8 mouse cellular contexts compared by ENCODE assay signal in genomic region chr19:6970460-6971085, GRCm38 (mm10). TPM values are rescaled to one million over a fixed set of nuclear protein-coding genes. Genes with fewer than 3 reads are reported as not detected.
A peak's percentile ranks its signal among the peaks of the same experiment; 100 is the strongest.
DNase-seq lines count a peak whose midpoint lies in the region; ATAC-seq lines count a peak whose summit lies in the region.

No protein-coding gene starts in this region.

- peak overlapping the region; percentile 80 for H3K4me2 ChIP-seq in kidney, embryonic 14.5 days (replicated peaks; ENCODE audit: low read depth, low read length)
- H3K4me2 ChIP-seq in forebrain, embryonic 14.5 days (ENCODE audit: low read length) = peak overlapping the region; percentile 46
- peak overlapping the region; percentile 53; the same call in 1 of the 2 replicates for H3K4me2 ChIP-seq in midbrain, embryonic 12.5 days (replicated peaks)

- DNase-seq in kidney, adult 18-20 months = no peak
- peak; percentile 64 for DNase-seq in MN1 (ENCODE audit: low spot score)
- no peak for DNase-seq in forebrain, embryonic 14.5 days (ENCODE audit: low spot score)
- no peak for DNase-seq in thymus, postnatal 14 days
- DNase-seq in cerebellum, adult 8-10 months = no peak
- DNase-seq in cerebellum, adult 18-20 months = no peak

- H3K27me3 ChIP-seq in kidney, embryonic 14.5 days (ENCODE audit: control insufficient read depth, insufficient read depth, low read length) = no peaks in the 10 kb centered on the region
- no peaks in the 10 kb centered on the region for H3K27me3 ChIP-seq in forebrain, embryonic 14.5 days (replicated peaks; ENCODE audit: control insufficient read depth, insufficient read depth, low read length)
- peaks cover 57% of the 10 kb centered on the region for H3K27me3 ChIP-seq in midbrain, embryonic 12.5 days

- H3K9ac ChIP-seq in kidney, embryonic 14.5 days (ENCODE audit: low read depth, low read length) = peak overlapping the region; percentile 42
- H3K9ac ChIP-seq in forebrain, embryonic 14.5 days (ENCODE audit: low read length) = 0 out of 2 replicates have a peak overlapping the region, but pooled peaks have one; percentile 51
- H3K9ac ChIP-seq in midbrain, embryonic 12.5 days (replicated peaks) = no peak overlapping the region

- H3K36me3 ChIP-seq in kidney, embryonic 14.5 days (ENCODE audit: control insufficient read depth, insufficient read depth, low read length) = peaks cover 10% of the 10 kb centered on the region
- no peaks in the 10 kb centered on the region for H3K36me3 ChIP-seq in forebrain, embryonic 14.5 days (ENCODE audit: control insufficient read depth, insufficient read depth, low read length)
- no peaks in the 10 kb centered on the region for H3K36me3 ChIP-seq in midbrain, embryonic 12.5 days

- H3K27ac ChIP-seq in kidney, embryonic 14.5 days (ENCODE audit: low read depth, low read length) = peak overlapping the region; percentile 37; the same call in 1 of the 2 replicates
- H3K27ac ChIP-seq in forebrain, embryonic 14.5 days (ENCODE audit: low read depth, low read length) = no peak overlapping the region
- H3K27ac ChIP-seq in midbrain, embryonic 12.5 days (replicated peaks) = no peak overlapping the region

- no peaks in the 10 kb centered on the region for H3K9me3 ChIP-seq in kidney, embryonic 14.5 days (ENCODE audit: control insufficient read depth, low read length)
- no peaks in the 10 kb centered on the region for H3K9me3 ChIP-seq in forebrain, embryonic 14.5 days (replicated peaks; ENCODE audit: control insufficient read depth, low read length)
- H3K9me3 ChIP-seq in midbrain, embryonic 12.5 days = no peaks in the 10 kb centered on the region

- no peak for ATAC-seq in kidney, embryonic 14.5 days (ENCODE audit: low FRiP score, low TSS enrichment)
- no peak for ATAC-seq in forebrain, embryonic 14.5 days
- ATAC-seq in midbrain, embryonic 12.5 days (ENCODE audit: low FRiP score, low read depth) = no peak

- 24% methylated on average over 11 of the region's 11 CpGs for WGBS in kidney, embryonic 14.5 days
- 14% methylated on average over 11 of the region's 11 CpGs for WGBS in forebrain, embryonic 14.5 days
- WGBS in midbrain, embryonic 12.5 days = 21% methylated on average over 11 of the region's 11 CpGs

- H3K4me3 ChIP-seq in kidney, embryonic 14.5 days (ENCODE audit: low read length) = peak overlapping the region; percentile 64
- H3K4me3 ChIP-seq in forebrain, embryonic 14.5 days (ENCODE audit: low read depth, low read length) = peak overlapping the region; percentile 8; the same call in 1 of the 2 replicates
- peak overlapping the region; percentile 44 for H3K4me3 ChIP-seq in midbrain, embryonic 12.5 days

- peaks cover 34% of the 10 kb centered on the region for H3K4me1 ChIP-seq in kidney, embryonic 14.5 days (ENCODE audit: control insufficient read depth, insufficient read depth, low read length)
- peaks cover 10% of the 10 kb centered on the region for H3K4me1 ChIP-seq in forebrain, embryonic 14.5 days (ENCODE audit: control insufficient read depth, insufficient read depth, low read length)
- peaks cover 28% of the 10 kb centered on the region for H3K4me1 ChIP-seq in midbrain, embryonic 12.5 days

RNA-seq across cellular contexts. Expression of gene Ppp1r14b, which starts 4.2 kb away (rescaled TPM):
- 202 and 254 TPM in 2 replicates for polyA plus RNA-seq in kidney, embryonic 14.5 days (2014; fragmentation: Nextera tagmentation; extraction: Ambion mirVana)
- polyA plus RNA-seq in forebrain, embryonic 14.5 days (2014; fragmentation: Nextera tagmentation; extraction: Ambion mirVana) = 180 and 194 TPM in 2 replicates
- polyA plus RNA-seq in midbrain, embryonic 12.5 days (2016; fragmentation: Nextera tagmentation; extraction: Ambion mirVana) = 265 and 314 TPM in 2 replicates

RNA-seq across cellular contexts. Expression of gene Plcb3, which starts 5.7 kb away (rescaled TPM):
- polyA plus RNA-seq in kidney, embryonic 14.5 days (2014; fragmentation: Nextera tagmentation; extraction: Ambion mirVana) = 24.4 and 38.9 TPM in 2 replicates
- 6.7 and 7.7 TPM in 2 replicates for polyA plus RNA-seq in forebrain, embryonic 14.5 days (2014; fragmentation: Nextera tagmentation; extraction: Ambion mirVana)
- polyA plus RNA-seq in midbrain, embryonic 12.5 days (2016; fragmentation: Nextera tagmentation; extraction: Ambion mirVana) = 21.6 and 22.5 TPM in 2 replicates

RNA-seq across cellular contexts. Expression of gene Fkbp2, which starts 9.7 kb away (rescaled TPM):
- polyA plus RNA-seq in kidney, embryonic 14.5 days (2014; fragmentation: Nextera tagmentation; extraction: Ambion mirVana) = 89.7 and 118 TPM in 2 replicates
- 80.1 and 80.4 TPM in 2 replicates for polyA plus RNA-seq in forebrain, embryonic 14.5 days (2014; fragmentation: Nextera tagmentation; extraction: Ambion mirVana)
- 80.3 and 83.9 TPM in 2 replicates for polyA plus RNA-seq in midbrain, embryonic 12.5 days (2016; fragmentation: Nextera tagmentation; extraction: Ambion mirVana)

RNA-seq across cellular contexts. Expression of gene Vegfb, which starts 16.9 kb away (rescaled TPM):
- polyA plus RNA-seq in kidney, embryonic 14.5 days (2014; fragmentation: Nextera tagmentation; extraction: Ambion mirVana) = 38.2 and 39.8 TPM in 2 replicates
- polyA plus RNA-seq in forebrain, embryonic 14.5 days (2014; fragmentation: Nextera tagmentation; extraction: Ambion mirVana) = 24.5 and 28.4 TPM in 2 replicates
- polyA plus RNA-seq in midbrain, embryonic 12.5 days (2016; fragmentation: Nextera tagmentation; extraction: Ambion mirVana) = 34.3 and 35.0 TPM in 2 replicates

RNA-seq across cellular contexts. Expression of gene Dnajc4, which starts 21.8 kb away (rescaled TPM):
- polyA plus RNA-seq in kidney, embryonic 14.5 days (2014; fragmentation: Nextera tagmentation; extraction: Ambion mirVana) = 22.6 and 24.0 TPM in 2 replicates
- 22.5 and 25.2 TPM in 2 replicates for polyA plus RNA-seq in forebrain, embryonic 14.5 days (2014; fragmentation: Nextera tagmentation; extraction: Ambion mirVana)
- 21.2 and 23.2 TPM in 2 replicates for polyA plus RNA-seq in midbrain, embryonic 12.5 days (2016; fragmentation: Nextera tagmentation; extraction: Ambion mirVana)

Comparison
In these comparisons a context has a peak if more than half of its experiments do, and no peak if none do; other contexts are left out.
1. H3K4me3 ChIP-seq: peak in every context shown above with its lines; median percentile 64 in kidney, embryonic 14.5 days; 44 in midbrain, embryonic 12.5 days; 8 in forebrain, embryonic 14.5 days.